Mouse (Mus musculus) liver, embryonic 12.5 days (tissue): ENCODE measurements around the gene Fzd7. TPM values are rescaled to one million over a fixed set of nuclear protein-coding genes. Genes with fewer than 3 reads are reported as not detected.

Source experiments
- ATAC-seq: fragments of 200-750 bp; cut with Nextera tagmentation; 2 replicates; pipeline ENCODE4 v1.8.0; 2017; ENCODE audit warnings: moderate number of reproducible peaks, mild to moderate bottlenecking, moderate library complexity
- H3K27ac ChIP-seq: fragments of 300-500 bp; sonication (generic); 2 replicates; pipeline ENCODE4 v1.5.1; 2016; ENCODE audit warnings: mild to moderate bottlenecking
- H3K27me3 ChIP-seq: fragments of 300-500 bp; sonication (generic); replicated peaks from 2 replicates; pipeline ENCODE4 v1.6.1; 2016; ENCODE audit warnings: mild to moderate bottlenecking, moderate library complexity
- H3K36me3 ChIP-seq: fragments of 300-500 bp; sonication (generic); 2 replicates; pipeline ENCODE4 v1.6.1; 2016; ENCODE audit warnings: mild to moderate bottlenecking, moderate library complexity
- H3K4me1 ChIP-seq: fragments of 300-500 bp; sonication (generic); 2 replicates; pipeline ENCODE4 v1.6.1; 2016
- H3K4me2 ChIP-seq: fragments of 300-500 bp; sonication (generic); 2 replicates; pipeline ENCODE4 v1.6.1; 2016; ENCODE audit warnings: mild to moderate bottlenecking, moderate library complexity
- H3K4me3 ChIP-seq: fragments of 300-500 bp; sonication (generic); 2 replicates; pipeline ENCODE4 v1.5.1; 2016; ENCODE audit warnings: mild to moderate bottlenecking, moderate library complexity
- H3K9ac ChIP-seq: fragments of 300-500 bp; sonication (generic); 2 replicates; pipeline ENCODE4 v1.6.1; 2016; ENCODE audit warnings: mild to moderate bottlenecking, moderate library complexity
- H3K9me3 ChIP-seq: fragments of 300-500 bp; sonication (generic); replicated peaks from 2 replicates; pipeline ENCODE4 v1.6.1; 2016; ENCODE audit warnings: mild to moderate bottlenecking, moderate library complexity
- WGBS: fragments of 180-500 bp; shearing (Covaris S2); methylation state at CpG from one replicate; pipeline ENCODE4 v1.1.7; 2016; ENCODE audit not compliant: insufficient replicate concordance; 5-methylcytosine and 5-hydroxymethylcytosine counted together
- polyA plus RNA-seq: library from polyadenylated mRNA; unstranded; fragments of >200 nt; fragmentation: Nextera tagmentation; extraction: Ambion mirVana; gene quantifications from 2 replicates; pipeline ENCODE4 v1.2.1, GENCODE M21; 2016

Fzd7 gene
- polyA plus RNA-seq, 1 experiment from 2014 or later = 5.3 TPM

GRCm38 (mm10) chr1:59508463-59509139 is 26.4 kb downstream of the Fzd7 start:
- no peaks in the 10 kb centered on the region for H3K36me3 ChIP-seq
- H3K4me3 ChIP-seq = no peak overlapping the region
- 47% methylated on average over 17 of the region's 17 CpGs for WGBS
- ATAC-seq = no peak
- H3K4me2 ChIP-seq = no peak overlapping the region
- H3K4me1 ChIP-seq = no peaks in the 10 kb centered on the region; the same call in 1 of the 2 replicates
- H3K27me3 ChIP-seq = peaks cover 12% of the 10 kb centered on the region
- H3K9ac ChIP-seq = no peak overlapping the region
- no peaks in the 10 kb centered on the region for H3K9me3 ChIP-seq
- no peak overlapping the region for H3K27ac ChIP-seq

GRCm38 (mm10) chr1:59511566-59512270 is 29.5 kb downstream of the Fzd7 start:
- Histone ChIP-seq H3K36me3 (no peaks in the 10 kb centered on the region), H3K27me3 (peaks cover 19% of the 10 kb centered on the region), H3K4me1 (peaks cover 7% of the 10 kb centered on the region; the same call in 1 of the 2 replicates), H3K4me3 (no peak overlapping the region), H3K4me2 (no peak overlapping the region), H3K9me3 (no peaks in the 10 kb centered on the region), H3K27ac (no peak overlapping the region), H3K9ac (no peak overlapping the region)
- no peak for ATAC-seq
- WGBS = 61% methylated on average over 9 of the region's 9 CpGs

- peak; percentile 21; the same call in 1 of the 2 replicates for ATAC-seq
- H3K4me3 ChIP-seq = peak within 1 kb of the TSS; percentile 7; the same call in 1 of the 2 replicates
- no peaks in the 10 kb centered on the region for H3K9me3 ChIP-seq
- peaks cover 9% of the 10 kb centered on the region; the same call in 1 of the 2 replicates for H3K4me1 ChIP-seq
- peaks cover 19% of the 10 kb centered on the region for H3K27me3 ChIP-seq
- peak within 1 kb of the TSS; percentile 48; the same call in 1 of the 2 replicates for H3K27ac ChIP-seq
- H3K9ac ChIP-seq = no peak within 1 kb of the TSS
- WGBS = 13% methylated on average over 25 of the region's 25 CpGs
- no peaks in the 10 kb centered on the region for H3K36me3 ChIP-seq
- H3K4me2 ChIP-seq = peak within 1 kb of the TSS; percentile 43
Measured at GRCm38 (mm10) chr1:59516026-59516917, 34.0 kb downstream of the Fzd7 start, which contains the start of gene Gm973. Gene Gm973, plus strand, starts transcription at chr1:59516264.

GRCm38 (mm10) chr1:59520226-59520837 is 38.1 kb downstream of the Fzd7 start:
- Histone ChIP-seq H3K4me2 (no peak overlapping the region), H3K27ac (no peak overlapping the region), H3K27me3 (peaks cover 14% of the 10 kb centered on the region), H3K9me3 (no peaks in the 10 kb centered on the region), H3K36me3 (no peaks in the 10 kb centered on the region), H3K4me3 (no peak overlapping the region), H3K4me1 (peaks cover 9% of the 10 kb centered on the region; the same call in 1 of the 2 replicates), H3K9ac (no peak overlapping the region)
- ATAC-seq = no peak
- 53% methylated on average over 11 of the region's 11 CpGs for WGBS

GRCm38 (mm10) chr1:59522456-59522855 is 40.2 kb downstream of the Fzd7 start:
- Histone ChIP-seq H3K27ac (no peak overlapping the region), H3K4me2 (no peak overlapping the region), H3K9ac (no peak overlapping the region), H3K4me1 (no peaks in the 10 kb centered on the region), H3K9me3 (no peaks in the 10 kb centered on the region), H3K27me3 (no peaks in the 10 kb centered on the region), H3K36me3 (no peaks in the 10 kb centered on the region), H3K4me3 (no peak overlapping the region)
- 63% methylated on average over 1 of the region's 1 CpGs for WGBS
- no peak for ATAC-seq

GRCm38 (mm10) chr1:59523378-59523958 is 41.2 kb downstream of the Fzd7 start:
- WGBS = 64% methylated on average over 5 of the region's 5 CpGs
- Histone ChIP-seq H3K9ac (no peak overlapping the region), H3K27me3 (no peaks in the 10 kb centered on the region), H3K9me3 (no peaks in the 10 kb centered on the region), H3K4me1 (no peaks in the 10 kb centered on the region), H3K4me3 (no peak overlapping the region), H3K27ac (no peak overlapping the region), H3K36me3 (no peaks in the 10 kb centered on the region), H3K4me2 (no peak overlapping the region)
- ATAC-seq = no peak

- H3K36me3 ChIP-seq = no peaks in the 10 kb centered on the region
- H3K4me2 ChIP-seq = no peak overlapping the region
- H3K4me3 ChIP-seq = no peak overlapping the region
- H3K9ac ChIP-seq = no peak overlapping the region
- ATAC-seq = no peak
- no peaks in the 10 kb centered on the region for H3K4me1 ChIP-seq
- H3K9me3 ChIP-seq = no peaks in the 10 kb centered on the region
- no peaks in the 10 kb centered on the region for H3K27me3 ChIP-seq
- 72% methylated on average over 2 of the region's 2 CpGs for WGBS
- no peak overlapping the region for H3K27ac ChIP-seq
Measured at GRCm38 (mm10) chr1:59524071-59524470, 41.8 kb downstream of the Fzd7 start.

GRCm38 (mm10) chr1:59524759-59525158 is 42.5 kb downstream of the Fzd7 start:
- WGBS = 49% methylated on average over 3 of the region's 3 CpGs
- no peaks in the 10 kb centered on the region for H3K36me3 ChIP-seq
- no peak for ATAC-seq
- no peaks in the 10 kb centered on the region for H3K9me3 ChIP-seq
- H3K27ac ChIP-seq = no peak overlapping the region
- no peak overlapping the region for H3K4me2 ChIP-seq
- H3K27me3 ChIP-seq = no peaks in the 10 kb centered on the region
- H3K9ac ChIP-seq = no peak overlapping the region
- no peak overlapping the region for H3K4me3 ChIP-seq
- no peaks in the 10 kb centered on the region for H3K4me1 ChIP-seq

- no peak for ATAC-seq
- WGBS = 68% methylated on average over 6 of the region's 6 CpGs
- H3K9ac ChIP-seq = no peak overlapping the region
- no peak overlapping the region for H3K27ac ChIP-seq
- H3K27me3 ChIP-seq = no peaks in the 10 kb centered on the region
- no peaks in the 10 kb centered on the region for H3K36me3 ChIP-seq
- H3K4me1 ChIP-seq = no peaks in the 10 kb centered on the region
- no peak overlapping the region for H3K4me2 ChIP-seq
- H3K9me3 ChIP-seq = no peaks in the 10 kb centered on the region
- no peak overlapping the region for H3K4me3 ChIP-seq
Measured at GRCm38 (mm10) chr1:59527219-59527618, 45.0 kb downstream of the Fzd7 start.

GRCm38 (mm10) chr1:59534976-59535810 is 53.0 kb downstream of the Fzd7 start:
- peaks cover 15% of the 10 kb centered on the region; the same call in 1 of the 2 replicates for H3K27me3 ChIP-seq
- no peak overlapping the region for H3K4me3 ChIP-seq
- no peaks in the 10 kb centered on the region for H3K36me3 ChIP-seq
- no peak for ATAC-seq
- no peaks in the 10 kb centered on the region for H3K4me1 ChIP-seq
- no peak overlapping the region for H3K9ac ChIP-seq
- 35% methylated on average over 5 of the region's 5 CpGs for WGBS
- H3K27ac ChIP-seq = no peak overlapping the region
- no peak overlapping the region for H3K4me2 ChIP-seq
- no peaks in the 10 kb centered on the region for H3K9me3 ChIP-seq
